Mouse (Mus musculus) embryonic facial prominence, embryonic 14.5 days (tissue): Measurements from ENCODE around the gene Gm26566. TPM values are rescaled to one million over a fixed set of nuclear protein-coding genes. Genes with fewer than 3 reads are reported as not detected.

ENCODE experiments used
- ATAC-seq: fragments of 200-750 bp; cut with Nextera tagmentation; 2 replicates; pipeline ENCODE4 v1.8.0; 2017; ENCODE audit warnings: low read depth, moderate number of reproducible peaks, moderate TSS enrichment
- DNase-seq: peaks from one replicate; pipeline ENCODE4 v3.0.0-alpha.2; 2015; ENCODE audit warnings: low spot score
- H3K27ac ChIP-seq: fragments of 300-500 bp; sonication (generic); replicated peaks from 2 replicates; pipeline ENCODE4 v1.5.1; 2014; ENCODE audit warnings: low read depth, mild to moderate bottlenecking, low read length, moderate library complexity
- H3K27me3 ChIP-seq: fragments of 300-500 bp; sonication (generic); replicated peaks from 2 replicates; pipeline ENCODE4 v1.6.1; 2014; ENCODE audit warnings: low read length; ENCODE audit not compliant: control insufficient read depth, insufficient read depth
- H3K36me3 ChIP-seq: fragments of 300-500 bp; sonication (generic); 2 replicates; pipeline ENCODE4 v1.6.1; 2014; ENCODE audit warnings: low read length, mixed read lengths; ENCODE audit not compliant: control insufficient read depth, insufficient read depth
- H3K4me1 ChIP-seq: fragments of 300-500 bp; sonication (generic); 2 replicates; pipeline ENCODE4 v1.6.1; 2014; ENCODE audit warnings: antibody characterized with exemption, low read length; ENCODE audit not compliant: control insufficient read depth, insufficient read depth
- H3K4me2 ChIP-seq: fragments of 300-500 bp; sonication (generic); 2 replicates; pipeline ENCODE4 v1.6.1; 2014; ENCODE audit warnings: low read depth, mild to moderate bottlenecking, low read length, moderate library complexity, mixed read lengths
- H3K4me3 ChIP-seq: fragments of 300-500 bp; sonication (generic); 2 replicates; pipeline ENCODE4 v1.5.1; 2014; ENCODE audit warnings: low read depth, mild to moderate bottlenecking, low read length
- H3K9ac ChIP-seq: fragments of 300-500 bp; sonication (generic); 2 replicates; pipeline ENCODE4 v1.6.1; 2014; ENCODE audit warnings: low read depth, mild to moderate bottlenecking, low read length, moderate library complexity, mixed read lengths
- H3K9me3 ChIP-seq: fragments of 300-500 bp; sonication (generic); 2 replicates; pipeline ENCODE4 v1.6.1; 2016; ENCODE audit warnings: low read length; ENCODE audit not compliant: control insufficient read depth
- WGBS: fragments of 180-500 bp; shearing (Covaris S2); extraction: QIAGEN DNeasy Blood & Tissue Kit; methylation state at CpG from one replicate; pipeline ENCODE4 v1.1.7; 2014; 5-methylcytosine and 5-hydroxymethylcytosine counted together
- polyA plus RNA-seq: library from polyadenylated mRNA; unstranded; fragments of >200 nt; fragmentation: Nextera tagmentation; extraction: Ambion mirVana; gene quantifications from 2 replicates; pipeline ENCODE4 v1.2.1, GENCODE M21; 2014

The Gm26566 gene
- polyA plus RNA-seq, result 1.2 and 2.0 TPM in 2 replicates

- ATAC-seq (peak; percentile 94), DNase-seq (peak; percentile 99)
- Histone ChIP-seq H3K4me2 (peak within 1 kb of the TSS; percentile 76), H3K4me1 (peaks cover 25% of the 10 kb centered on the region), H3K9ac (peak within 1 kb of the TSS; percentile 100), H3K27me3 (no peaks in the 10 kb centered on the region), H3K36me3 (peaks cover 25% of the 10 kb centered on the region), H3K4me3 (peak within 1 kb of the TSS; percentile 96), H3K9me3 (no peaks in the 10 kb centered on the region), H3K27ac (peak within 1 kb of the TSS; percentile 98)
- under 1% methylated on average over 44 of the region's 82 CpGs for WGBS
These were observed at the start of gene Gm26566, which contains the start of gene Klhl9 for GRCm38 (mm10) chr4:88721791-88722721. Gene Gm26566, plus strand, starts transcription at chr4:88721805. Gene Klhl9, minus strand, starts transcription at chr4:88722465.

DNA sequence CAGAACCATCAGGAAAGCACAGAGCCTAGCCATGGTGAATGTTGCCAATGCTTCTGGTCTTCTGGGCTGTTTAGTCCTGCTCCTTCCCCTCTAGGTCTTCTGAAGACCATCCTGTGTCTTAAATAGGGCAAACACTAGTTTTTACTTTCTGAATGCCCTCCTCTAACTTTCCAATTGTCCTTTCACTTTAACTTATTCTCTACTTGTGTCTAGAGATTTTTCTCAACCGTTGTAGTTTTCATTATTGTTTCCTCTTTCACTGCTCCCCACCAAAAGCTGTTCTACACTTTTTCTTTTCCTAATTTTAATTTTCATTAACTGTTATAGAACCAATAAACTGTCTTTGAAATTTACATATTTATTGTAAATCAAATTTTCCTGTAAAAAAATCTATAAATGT lies 44.8 kb upstream of the Gm26566 start, which contains the start of gene Ifna16:
Gene Ifna16, minus strand, starts transcription at position 101 of the 400 bp plus-strand sequence.
- DNase-seq (no peak), ATAC-seq (no peak)
- H3K36me3 ChIP-seq, result no peaks in the 10 kb centered on the region
- H3K9ac ChIP-seq, result no peak within 1 kb of the TSS
- H3K4me2 ChIP-seq, result no peak within 1 kb of the TSS
- no peak within 1 kb of the TSS for H3K27ac ChIP-seq
- no peaks in the 10 kb centered on the region for H3K9me3 ChIP-seq
- WGBS, result 76% methylated on average over 1 of the region's 1 CpGs
- H3K4me1 ChIP-seq, result no peaks in the 10 kb centered on the region
- no peaks in the 10 kb centered on the region for H3K27me3 ChIP-seq
- no peak within 1 kb of the TSS for H3K4me3 ChIP-seq

DNA sequence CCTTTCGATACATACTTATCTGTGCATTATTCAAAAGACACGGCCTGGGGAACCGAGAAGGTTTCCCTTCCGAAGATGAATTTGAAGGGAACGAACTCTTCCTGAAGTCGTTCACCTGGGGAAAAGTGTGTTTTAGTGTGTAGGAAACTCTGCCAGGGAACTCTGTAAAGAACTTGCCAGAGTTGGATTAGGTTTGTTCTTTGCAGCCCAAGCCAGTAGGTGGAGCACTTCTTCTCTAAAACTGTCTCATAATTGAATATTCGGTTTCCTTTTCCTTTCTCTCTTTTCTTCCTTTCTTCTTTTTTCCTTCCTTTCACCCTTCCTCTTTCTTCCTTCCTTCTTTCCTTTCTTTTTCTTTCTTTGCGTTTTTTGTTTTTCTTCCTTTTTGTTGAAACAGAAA lies 41.2 kb upstream of the Gm26566 start:
- H3K4me2 ChIP-seq, result no peak overlapping the region
- WGBS, result 46% methylated on average over 8 of the region's 8 CpGs
- ATAC-seq (no peak), DNase-seq (peak; percentile 38)
- H3K4me1 ChIP-seq, result no peaks in the 10 kb centered on the region
- no peaks in the 10 kb centered on the region for H3K9me3 ChIP-seq
- H3K4me3 ChIP-seq, result no peak overlapping the region
- H3K9ac ChIP-seq, result no peak overlapping the region
- H3K36me3 ChIP-seq, result no peaks in the 10 kb centered on the region
- H3K27me3 ChIP-seq, result no peaks in the 10 kb centered on the region
- no peak overlapping the region for H3K27ac ChIP-seq

- Histone ChIP-seq H3K9ac (no peak overlapping the region), H3K27ac (no peak overlapping the region), H3K4me1 (no peaks in the 10 kb centered on the region), H3K36me3 (no peaks in the 10 kb centered on the region), H3K4me2 (no peak overlapping the region), H3K4me3 (no peak overlapping the region), H3K9me3 (no peaks in the 10 kb centered on the region), H3K27me3 (no peaks in the 10 kb centered on the region)
- DNase-seq, result no peak
- no peak for ATAC-seq
- WGBS, result 60% methylated on average over 3 of the region's 3 CpGs
These were observed 40.3 kb upstream of the Gm26566 start for GRCm38 (mm10) chr4:88681353-88681752.

DNA sequence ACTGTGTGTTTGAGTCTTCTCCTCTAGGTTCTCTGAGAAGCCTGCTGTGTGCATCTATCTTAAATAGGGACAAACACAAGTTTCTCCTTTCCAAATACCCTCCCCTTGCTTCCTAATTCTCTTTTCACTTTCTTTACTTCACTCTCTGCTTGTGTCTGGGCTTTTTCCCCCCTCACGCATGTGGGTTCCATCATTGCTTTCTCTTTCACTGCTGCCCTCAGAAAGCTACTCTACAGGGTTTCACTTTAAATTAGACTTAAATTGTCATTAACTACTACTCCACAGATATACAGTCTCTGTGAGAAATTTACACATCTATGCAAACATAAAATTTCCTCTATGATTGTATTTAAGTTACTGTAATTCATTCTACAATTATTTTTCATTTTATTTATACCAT lies 37.8 kb upstream of the Gm26566 start, which contains the start of gene Ifna2:
Gene Ifna2, minus strand, starts transcription at position 101 of the 400 bp plus-strand sequence.
- no peaks in the 10 kb centered on the region for H3K9me3 ChIP-seq
- 82% methylated on average over 1 of the region's 1 CpGs for WGBS
- no peak within 1 kb of the TSS for H3K4me3 ChIP-seq

DNA sequence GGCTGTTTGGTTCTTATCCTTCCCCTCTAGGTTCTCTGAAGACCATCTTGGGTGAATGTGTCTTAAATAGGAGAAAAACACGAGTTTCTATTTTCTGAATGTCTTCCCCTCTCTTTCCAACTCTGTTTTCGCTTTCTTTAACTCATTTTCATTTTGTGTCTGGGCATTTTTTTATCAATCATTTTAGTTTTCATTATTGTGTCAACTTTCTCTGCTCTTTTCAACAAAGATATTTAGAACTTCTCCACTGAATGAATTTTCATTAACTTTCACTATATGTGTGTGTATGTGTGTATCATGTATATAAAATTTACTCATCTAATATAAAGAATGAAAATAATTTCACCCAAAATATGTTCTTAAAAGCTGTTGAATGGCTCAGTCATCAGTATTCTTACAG lies 30.3 kb upstream of the Gm26566 start, which contains the start of gene Ifnab:
Gene Ifnab, minus strand, starts transcription at position 101 of the 400 bp plus-strand sequence.
- Histone ChIP-seq H3K36me3 (no peaks in the 10 kb centered on the region), H3K9me3 (no peaks in the 10 kb centered on the region), H3K4me3 (no peak within 1 kb of the TSS), H3K27me3 (no peaks in the 10 kb centered on the region), H3K27ac (no peak within 1 kb of the TSS), H3K4me1 (no peaks in the 10 kb centered on the region), H3K4me2 (no peak within 1 kb of the TSS), H3K9ac (no peak within 1 kb of the TSS)
- 62% methylated on average over 2 of the region's 2 CpGs for WGBS
- ATAC-seq (no peak), DNase-seq (no peak)

More for the DNA sequence above, 37.8 kb upstream of the Gm26566 start, which contains the start of gene Ifna2:
- no peaks in the 10 kb centered on the region for H3K4me1 ChIP-seq
- H3K27ac ChIP-seq, result no peak within 1 kb of the TSS
- H3K9ac ChIP-seq, result no peak within 1 kb of the TSS
- ATAC-seq, result no peak
- no peaks in the 10 kb centered on the region for H3K27me3 ChIP-seq
- no peak for DNase-seq
- no peaks in the 10 kb centered on the region for H3K36me3 ChIP-seq
- H3K4me2 ChIP-seq, result no peak within 1 kb of the TSS

DNA sequence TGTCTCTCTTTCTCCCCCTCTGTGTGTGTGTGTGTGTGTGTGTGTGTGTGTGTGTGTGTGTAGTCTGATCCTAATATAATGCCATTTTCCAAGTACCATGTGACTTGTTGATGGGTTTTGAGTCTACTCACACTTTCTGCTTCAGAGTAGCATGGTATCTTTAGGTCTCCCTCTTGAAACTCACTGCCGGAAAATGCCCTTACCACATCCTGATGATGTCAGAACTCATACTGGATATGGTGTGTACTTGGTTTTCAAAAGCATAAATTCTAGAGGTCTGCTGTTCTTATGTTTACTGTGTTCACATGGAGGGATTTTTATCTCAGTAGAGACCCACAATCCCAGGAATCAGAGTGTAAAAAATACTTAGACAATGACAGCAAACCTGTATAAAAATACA lies 29.1 kb upstream of the Gm26566 start:
- WGBS, result 78% methylated on average over 1 of the region's 1 CpGs
- no peaks in the 10 kb centered on the region for H3K9me3 ChIP-seq
- H3K4me3 ChIP-seq, result no peak overlapping the region
- H3K27ac ChIP-seq, result no peak overlapping the region
- no peaks in the 10 kb centered on the region for H3K36me3 ChIP-seq
- no peak for ATAC-seq
- no peak overlapping the region for H3K9ac ChIP-seq
- H3K27me3 ChIP-seq, result no peaks in the 10 kb centered on the region
- H3K4me2 ChIP-seq, result no peak overlapping the region
- no peak for DNase-seq
- no peaks in the 10 kb centered on the region for H3K4me1 ChIP-seq

GRCm38 (mm10) chr4:88693392-88693791 lies 28.2 kb upstream of the Gm26566 start:
- Histone ChIP-seq H3K9me3 (no peaks in the 10 kb centered on the region), H3K27ac (no peak overlapping the region), H3K9ac (no peak overlapping the region), H3K4me1 (no peaks in the 10 kb centered on the region), H3K36me3 (no peaks in the 10 kb centered on the region), H3K4me3 (no peak overlapping the region), H3K27me3 (no peaks in the 10 kb centered on the region), H3K4me2 (no peak overlapping the region)
- DNase-seq (no peak), ATAC-seq (no peak)
- 89% methylated on average over 2 of the region's 2 CpGs for WGBS
